Mouse (Mus musculus) urinary bladder, postnatal 14 days (tissue): Measurements from ENCODE around the gene Sorl1.
"Not testable (repeated sequence)": the region's sequence is repeated elsewhere in the genome, so short reads cannot be mapped to it uniquely, and the experiment has no call there.

Source experiments
- DNase-seq: peaks from one replicate; pipeline ENCODE4 v3.0.0; 2021; ENCODE audit warnings: low spot score

Sorl1 gene

DNA sequence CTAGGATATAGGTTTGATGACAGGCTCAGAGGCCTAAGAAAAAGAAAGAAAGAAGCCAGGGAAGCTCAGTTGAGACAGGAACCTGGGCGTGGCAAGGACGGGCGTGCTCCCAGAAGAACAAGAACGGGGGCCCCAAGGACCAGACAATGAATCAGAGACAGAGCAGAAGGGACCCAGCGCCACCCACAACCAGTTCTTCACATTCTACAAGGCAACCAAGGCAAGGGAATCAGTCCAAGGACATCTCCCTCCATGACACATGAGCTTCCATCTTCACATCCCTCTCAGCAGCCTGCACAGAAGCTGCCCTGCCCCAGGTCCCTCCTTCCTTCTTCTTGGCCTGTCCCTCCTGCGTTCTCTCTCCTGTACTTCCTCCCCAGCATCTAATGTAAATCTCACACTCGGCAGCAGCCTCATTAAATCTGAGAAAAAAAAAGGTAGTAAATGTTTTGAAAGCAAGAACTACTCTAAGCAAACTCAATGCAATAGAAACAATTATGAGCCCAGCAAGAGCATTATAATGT, 30.0 kb downstream of the Sorl1 start:
- DNase-seq, result no peak

DNA sequence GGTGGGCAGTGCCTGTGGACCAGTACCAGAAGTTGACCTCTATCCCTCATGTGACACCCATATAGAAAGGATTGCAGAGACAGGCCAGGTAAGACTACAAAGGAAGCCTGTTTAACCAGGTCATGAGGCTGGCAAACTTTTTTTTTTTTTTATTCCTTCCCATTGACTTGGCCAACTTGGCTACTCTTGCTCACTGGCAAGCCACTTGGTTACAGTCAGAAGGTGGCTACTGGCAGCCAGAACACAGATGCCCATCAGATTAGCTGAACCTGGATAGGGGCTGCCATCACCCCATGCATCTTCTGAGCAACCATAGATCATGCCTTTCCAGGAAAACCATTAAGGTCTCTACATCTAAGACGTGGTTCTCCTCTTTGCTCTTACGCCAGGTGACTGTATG, 31.3 kb downstream of the Sorl1 start:
- no peak for DNase-seq

GRCm38 (mm10) chr9:42091561-42091960, 32.5 kb downstream of the Sorl1 start:
- DNase-seq, result no peak

DNA sequence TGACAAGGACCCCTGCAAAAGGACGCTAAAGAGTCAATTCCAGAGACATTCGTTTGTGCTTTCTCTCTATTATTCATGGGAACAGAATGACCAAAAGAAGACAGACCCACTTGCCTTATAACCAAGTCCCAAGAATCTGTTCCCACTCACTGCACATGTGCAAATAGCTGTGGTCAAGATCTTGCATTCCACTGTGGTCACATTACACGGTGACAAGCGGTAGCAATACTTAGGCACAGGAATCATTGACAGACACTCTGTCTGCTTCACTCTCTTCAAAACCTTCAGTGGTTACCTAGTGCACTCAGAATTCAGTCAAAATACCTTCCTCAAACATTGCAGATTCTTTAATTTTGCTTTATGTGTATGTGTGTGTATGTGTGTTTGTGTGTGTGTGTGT, 36.2 kb downstream of the Sorl1 start:
- no peak for DNase-seq

- no peak for DNase-seq
These were observed 38.1 kb downstream of the Sorl1 start for GRCm38 (mm10) chr9:42085970-42086369.

DNA sequence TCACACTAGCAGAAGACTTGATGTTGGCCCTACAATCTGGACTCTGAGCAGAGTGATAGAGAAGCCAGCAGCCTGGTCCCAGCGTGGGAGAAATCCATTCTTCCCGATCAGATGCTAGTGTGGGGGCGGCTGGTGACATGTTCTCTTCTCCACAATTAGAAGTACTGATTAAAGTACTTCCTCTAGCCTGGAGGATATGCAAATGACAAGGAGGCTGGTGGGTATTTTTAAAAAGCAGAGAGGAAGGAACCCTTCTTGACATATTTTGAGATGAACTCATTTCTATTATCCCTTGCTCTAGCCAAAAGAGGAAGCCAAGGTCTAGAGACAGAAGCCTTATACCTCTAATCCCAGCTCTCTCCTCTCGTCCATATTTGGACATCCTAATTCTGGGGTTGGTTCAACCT, 40.4 kb downstream of the Sorl1 start:
- no peak for DNase-seq

DNA sequence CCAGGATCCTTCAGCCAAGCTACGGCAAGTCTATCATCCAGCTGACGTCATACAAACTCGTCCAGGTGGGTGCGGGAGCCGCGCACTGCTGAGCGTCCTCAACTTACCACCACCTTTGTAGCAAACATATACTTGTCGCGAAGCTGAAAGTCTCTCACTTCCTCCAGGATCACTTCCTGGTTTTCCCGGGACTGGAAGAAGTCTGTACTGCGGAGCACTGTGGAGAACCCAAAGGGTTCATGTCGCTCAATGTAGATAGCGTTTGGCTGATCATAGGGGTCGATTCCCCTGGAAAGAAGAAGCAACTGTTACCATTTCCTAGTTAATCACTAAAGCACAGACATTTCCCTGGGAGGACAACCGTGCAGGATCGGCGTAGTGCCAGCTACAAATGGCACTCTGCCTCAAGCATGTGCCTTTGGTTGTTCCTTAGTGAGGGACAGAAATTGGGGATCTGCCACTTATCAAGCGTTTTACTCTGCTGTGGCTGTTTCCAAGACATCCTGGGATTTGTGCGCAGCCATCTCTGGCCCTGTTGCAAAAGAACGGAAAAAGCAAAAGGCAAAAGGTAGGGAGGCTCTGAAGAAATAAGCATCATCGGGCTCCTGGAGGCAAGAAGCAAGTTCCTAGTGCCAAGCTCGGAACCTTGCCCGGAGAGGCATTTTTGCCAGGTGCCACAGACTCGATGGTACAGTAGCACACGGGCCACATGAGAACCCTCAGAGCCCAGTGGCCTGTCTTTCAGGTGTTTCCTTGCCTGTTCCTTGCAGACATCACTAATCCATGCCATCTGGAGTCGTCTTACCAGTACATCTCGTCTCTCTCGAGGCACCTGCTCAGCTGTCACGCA, 42.2 kb downstream of the Sorl1 start:
- DNase-seq, result no peak

- no peak for DNase-seq
These were observed 43.4 kb downstream of the Sorl1 start for GRCm38 (mm10) chr9:42080671-42081070.

GRCm38 (mm10) chr9:42077112-42077845, 46.8 kb downstream of the Sorl1 start:
- no peak for DNase-seq

DNA sequence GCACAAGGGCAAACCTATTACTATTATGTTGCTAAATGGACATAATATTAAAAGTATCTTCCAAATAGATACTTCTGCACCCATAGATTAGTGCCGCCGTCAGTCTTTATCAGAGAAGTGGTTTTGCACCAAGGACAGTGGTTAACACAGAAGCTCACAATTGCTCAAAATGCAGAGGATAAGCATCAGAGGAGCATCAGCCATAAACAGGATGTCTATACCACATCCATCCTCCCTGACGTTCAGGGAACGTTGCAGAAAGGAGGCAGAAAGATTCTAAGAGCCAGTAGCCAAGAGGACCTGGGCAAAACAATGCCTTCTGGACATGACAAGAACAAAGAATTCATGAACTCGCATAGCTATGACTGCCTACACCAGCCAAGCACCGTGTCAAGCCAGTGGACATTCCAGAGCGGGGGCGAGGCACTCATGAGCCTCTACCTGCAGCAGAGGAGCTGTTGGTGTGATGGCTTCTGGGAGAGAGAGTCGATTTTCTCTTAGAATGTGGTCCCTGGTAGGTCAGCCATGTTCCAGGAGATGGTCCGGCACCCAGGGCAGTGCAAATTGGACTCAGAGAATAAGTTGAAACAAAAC, 47.7 kb downstream of the Sorl1 start:
- no peak for DNase-seq

DNA sequence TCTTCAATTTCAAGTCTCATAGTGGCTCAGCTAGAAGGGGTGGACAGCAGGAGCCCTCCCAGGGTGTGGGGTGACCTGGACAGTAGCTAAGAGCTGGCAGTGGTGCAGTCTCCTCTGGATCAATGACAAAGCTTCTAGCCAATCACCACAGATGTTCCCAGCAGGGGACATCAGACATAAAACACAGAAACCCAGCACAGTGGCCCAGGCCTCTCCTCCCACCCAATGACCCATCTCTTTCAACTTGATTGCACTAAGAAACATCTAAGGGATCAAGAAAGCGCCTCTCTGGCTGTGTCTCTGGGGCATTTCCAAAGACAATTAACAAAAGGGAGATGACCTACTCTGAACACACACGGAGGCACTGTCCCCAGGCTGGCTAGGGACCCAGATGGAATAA, 48.9 kb downstream of the Sorl1 start:
- DNase-seq, result no peak

DNA sequence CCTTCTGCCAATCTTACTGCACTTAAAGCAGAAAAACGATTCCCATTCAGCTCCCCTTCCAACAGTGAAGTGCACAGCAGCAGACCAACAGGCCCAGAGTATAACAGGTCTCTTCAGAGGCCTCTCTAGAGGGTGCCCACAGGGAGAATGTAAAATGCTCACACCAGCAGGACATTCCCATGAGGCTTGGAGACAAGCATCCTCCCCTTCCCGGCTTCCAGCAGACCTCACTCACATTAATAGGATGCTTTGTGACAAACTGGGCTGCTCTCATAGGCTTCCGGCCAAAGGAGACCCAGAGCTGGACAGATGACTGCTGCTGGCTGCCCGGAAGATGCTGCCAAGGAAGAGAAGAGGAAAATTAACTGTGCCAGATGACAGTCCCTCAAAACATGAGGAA, 52.1 kb downstream of the Sorl1 start:
- no peak for DNase-seq

GRCm38 (mm10) chr9:42070856-42071255, 53.2 kb downstream of the Sorl1 start:
- no peak for DNase-seq

DNA sequence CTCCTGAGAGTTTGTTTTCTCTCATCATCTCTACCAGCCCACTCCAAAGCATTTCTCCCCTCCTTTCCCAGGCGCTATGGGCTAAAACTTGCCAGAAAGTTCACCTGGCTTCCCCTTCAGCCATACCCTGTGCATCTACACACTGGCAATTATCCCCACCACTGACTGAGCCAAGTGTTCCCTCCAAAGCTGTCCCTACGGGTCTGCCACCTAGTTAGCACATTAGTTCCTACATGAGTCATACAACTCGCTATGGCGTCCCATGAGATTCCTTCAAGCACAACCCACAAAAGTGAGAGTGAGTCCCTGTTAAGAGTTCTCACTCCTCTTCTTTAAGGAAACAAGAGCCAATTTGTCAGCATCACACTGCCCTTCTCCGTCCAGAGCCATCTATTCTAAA, 54.6 kb downstream of the Sorl1 start:
- DNase-seq, result no peak

DNA sequence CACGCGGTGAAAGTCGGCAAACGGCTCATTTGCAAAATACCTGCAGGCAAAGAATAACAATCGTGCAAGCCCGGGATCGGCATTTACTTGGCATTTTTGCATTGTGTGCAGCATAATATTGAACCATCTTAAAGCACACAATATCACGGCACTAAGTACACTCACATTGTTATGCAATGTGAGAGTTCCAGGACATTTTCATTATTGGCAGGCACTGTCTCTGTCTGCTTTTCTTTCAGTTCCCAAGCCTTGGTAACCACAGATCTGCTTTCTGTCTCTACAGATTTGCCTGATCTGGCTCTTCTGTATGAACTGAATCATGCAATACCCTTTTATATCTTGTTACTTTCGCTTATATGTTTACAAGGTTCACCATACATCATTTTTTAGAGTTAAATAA, 56.1 kb downstream of the Sorl1 start:
- no peak for DNase-seq

DNA sequence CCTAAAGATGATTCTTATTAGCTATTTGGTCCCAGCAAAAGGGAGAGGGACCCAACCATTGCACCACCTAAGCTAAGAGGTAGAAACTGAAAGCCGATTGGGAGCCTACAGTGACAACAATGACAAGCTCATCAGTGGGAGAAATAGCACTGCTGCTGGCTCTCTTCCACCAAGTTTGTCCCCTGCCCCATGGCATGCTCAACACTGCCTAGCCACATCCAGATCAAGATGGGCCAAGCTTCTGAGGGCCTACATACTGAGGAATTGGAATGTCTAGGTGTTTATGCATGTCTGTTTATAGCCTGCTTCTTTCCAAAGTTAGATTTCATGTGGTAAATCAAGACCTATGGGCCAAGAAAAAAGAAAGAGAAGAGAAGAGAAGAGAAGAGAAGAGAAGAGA, 58.3 kb downstream of the Sorl1 start:
- DNase-seq, result no peak

GRCm38 (mm10) chr9:42063391-42063790, 60.7 kb downstream of the Sorl1 start:
- no peak for DNase-seq

GRCm38 (mm10) chr9:42062269-42062668, 61.8 kb downstream of the Sorl1 start:
- DNase-seq, result no peak

DNA sequence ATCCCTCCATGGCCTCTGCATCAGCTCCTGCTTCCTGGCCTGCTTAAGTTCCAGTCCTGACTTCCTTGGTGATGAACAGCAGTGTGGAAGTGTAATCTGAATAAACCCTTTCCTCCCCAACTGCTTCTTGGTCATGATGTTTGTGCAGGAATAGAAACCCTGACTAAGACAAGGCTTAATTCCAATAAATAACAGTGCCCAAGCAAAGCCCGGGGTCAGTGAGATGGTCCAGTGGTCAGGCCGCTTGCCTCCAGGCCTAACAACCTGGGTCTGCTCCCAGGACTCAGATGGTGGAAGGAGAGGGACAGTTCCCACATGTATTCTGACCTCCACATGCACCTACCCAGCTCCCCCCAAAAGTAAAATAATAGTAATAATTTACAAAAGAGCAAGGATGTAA, 65.1 kb downstream of the Sorl1 start:
- DNase-seq, result not testable (repeated sequence)

GRCm38 (mm10) chr9:42056591-42056990, 67.5 kb downstream of the Sorl1 start:
- no peak for DNase-seq

DNA sequence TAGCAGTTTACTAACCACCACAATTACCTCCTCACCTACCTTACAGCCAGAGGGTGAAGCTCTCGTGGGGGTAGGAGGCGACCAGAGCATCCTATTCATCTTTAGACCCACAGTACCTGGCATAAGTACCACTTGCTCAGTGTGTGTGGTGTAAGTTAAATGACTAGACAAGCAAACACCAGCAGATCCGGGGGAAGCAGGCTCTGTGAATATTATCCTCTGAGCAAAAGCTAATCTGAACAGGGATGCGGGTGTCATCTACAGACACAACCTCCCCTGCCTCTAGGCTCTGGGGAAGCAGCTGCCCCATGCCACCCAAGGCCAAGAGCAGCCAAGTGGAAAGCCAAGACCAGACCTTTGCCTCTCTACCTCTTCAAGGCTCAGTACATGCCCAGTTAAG, 68.7 kb downstream of the Sorl1 start:
- no peak for DNase-seq

DNA sequence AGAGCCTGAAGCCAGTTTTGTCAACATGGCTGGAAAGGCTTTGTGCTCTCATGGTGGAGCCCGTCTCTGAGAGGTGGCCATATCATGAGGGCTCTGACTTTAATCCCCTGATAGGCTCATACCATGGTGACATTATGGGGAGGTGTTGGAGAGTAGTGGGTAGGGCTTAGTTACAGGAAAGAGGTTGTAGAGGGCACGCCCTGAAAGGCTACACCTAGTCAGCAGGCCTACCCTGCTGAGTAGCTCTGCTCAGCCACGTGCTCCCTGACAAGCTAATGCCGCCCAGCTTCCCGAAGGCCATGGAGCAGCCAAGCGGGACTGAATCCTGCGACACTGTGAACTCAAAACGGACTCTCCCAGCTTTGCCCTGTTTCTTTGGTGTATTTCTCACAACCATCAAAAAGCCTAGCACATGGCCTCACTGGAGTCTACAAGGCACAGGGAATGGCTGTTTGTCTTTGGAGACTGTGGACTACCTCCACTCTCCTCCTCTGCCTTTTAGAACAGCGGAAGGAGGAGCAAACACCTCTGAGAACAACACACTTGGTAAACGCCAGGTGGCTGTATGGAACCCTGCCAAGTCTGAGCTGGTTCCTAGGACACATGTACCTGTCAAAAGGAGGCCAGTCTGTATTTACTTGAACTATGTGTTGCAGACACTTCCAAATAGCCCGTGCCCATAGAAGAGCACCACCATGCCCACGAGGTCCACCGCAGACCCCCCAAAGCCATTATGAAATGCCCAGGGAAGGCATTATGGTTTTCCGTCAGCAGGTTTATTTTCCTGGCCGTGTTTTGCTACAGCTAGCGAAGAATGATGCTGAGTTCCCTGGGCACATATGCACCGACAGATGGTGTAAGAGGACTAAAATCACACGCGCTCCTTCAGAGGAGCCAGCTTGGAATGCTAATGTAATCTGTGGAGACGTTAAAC, 69.5 kb downstream of the Sorl1 start:
- DNase-seq, result peak; percentile 64
